Mouse (Mus musculus) limb, embryonic 14.5 days (tissue): ENCODE measurements at regions not wholly inside any gene's neighbourhood (a gene's known extent, or its start where the extent isn't known, plus 50 kb on each side); places are given as distances from the start of the nearest gene placed in this dataset.

Experiments
- ATAC-seq: fragments of 200-750 bp; cut with Nextera tagmentation; 2 replicates; pipeline ENCODE4 v1.8.0; 2017; ENCODE audit warnings: low read depth, moderate number of reproducible peaks, moderate TSS enrichment; ENCODE audit not compliant: low FRiP score
- DNase-seq: peaks from one replicate; pipeline ENCODE4 v3.0.0-alpha.2; 2015; ENCODE audit warnings: low spot score
- H3K27ac ChIP-seq: fragments of 300-500 bp; sonication (generic); replicated peaks from 2 replicates; pipeline ENCODE4 v1.5.1; 2014; ENCODE audit warnings: low read depth, mild to moderate bottlenecking, low read length, moderate library complexity, mixed read lengths
- H3K27me3 ChIP-seq: fragments of 300-500 bp; sonication (generic); 2 replicates; pipeline ENCODE4 v1.6.1; 2014; ENCODE audit warnings: low read length, mixed read lengths; ENCODE audit not compliant: control insufficient read depth, insufficient read depth
- H3K36me3 ChIP-seq: fragments of 300-500 bp; sonication (generic); 2 replicates; pipeline ENCODE4 v1.6.1; 2014; ENCODE audit warnings: mild to moderate bottlenecking, low read length, moderate library complexity, mixed read lengths; ENCODE audit not compliant: control insufficient read depth, insufficient read depth
- H3K4me1 ChIP-seq: fragments of 300-500 bp; sonication (generic); 2 replicates; pipeline ENCODE4 v1.6.1; 2014; ENCODE audit warnings: antibody characterized with exemption, low read length, mixed read lengths; ENCODE audit not compliant: control insufficient read depth, insufficient read depth
- H3K4me2 ChIP-seq: fragments of 300-500 bp; sonication (generic); replicated peaks from 2 replicates; pipeline ENCODE4 v1.6.1; 2014; ENCODE audit warnings: low read depth, mild to moderate bottlenecking, low read length, moderate library complexity; ENCODE audit not compliant: severe bottlenecking
- H3K4me3 ChIP-seq: fragments of 300-500 bp; sonication (generic); replicated peaks from 2 replicates; pipeline ENCODE4 v1.5.1; 2014; ENCODE audit warnings: low read length
- H3K9ac ChIP-seq: fragments of 300-500 bp; sonication (generic); 2 replicates; pipeline ENCODE4 v1.6.1; 2014; ENCODE audit warnings: mild to moderate bottlenecking, low read depth, low read length, moderate library complexity; ENCODE audit not compliant: severe bottlenecking
- H3K9me3 ChIP-seq: fragments of 300-500 bp; sonication (generic); 2 replicates; pipeline ENCODE4 v1.6.1; 2016; ENCODE audit warnings: low read length; ENCODE audit not compliant: control insufficient read depth
- POLR2A ChIP-seq: fragments of 200-500 bp; IDR thresholded peaks from 2 replicates; pipeline ENCODE4 v1.8.0; 2012; ENCODE audit warnings: inconsistent platforms, mild to moderate bottlenecking, moderate library complexity, borderline replicate concordance; ENCODE audit not compliant: insufficient read depth, insufficient read length; ENCODE audit errors: extremely low read depth
- WGBS: fragments of 180-500 bp; shearing (Covaris S2); extraction: QIAGEN DNeasy Blood & Tissue Kit; methylation state at CpG from one replicate; pipeline ENCODE4 v1.1.7; 2014; 5-methylcytosine and 5-hydroxymethylcytosine counted together

GRCm38 (mm10) chr13:40606405-40607271, 131.5 kb downstream of the Tfap2a start:
- Histone ChIP-seq H3K4me1 (no peaks in the 10 kb centered on the region), H3K9ac (peak overlapping the region; percentile 35; the same call in 1 of the 2 replicates), H3K4me2 (peak overlapping the region; percentile 50), H3K36me3 (no peaks in the 10 kb centered on the region), H3K27ac (no peak overlapping the region), H3K4me3 (peak overlapping the region; percentile 31), H3K9me3 (no peaks in the 10 kb centered on the region), H3K27me3 (no peaks in the 10 kb centered on the region)
- no peak for TF ChIP-seq POLR2A
- 22% methylated on average over 25 of the region's 25 CpGs for WGBS
- DNase-seq: peak; percentile 53
- ATAC-seq: peak; percentile 82; the same call in 1 of the 2 replicates

- no peak for TF ChIP-seq POLR2A
- Histone ChIP-seq H3K9ac (0 out of 2 replicates have a peak overlapping the region, but pooled peaks have one; percentile 35), H3K4me2 (peak overlapping the region; percentile 50), H3K9me3 (no peaks in the 10 kb centered on the region), H3K27me3 (no peaks in the 10 kb centered on the region), H3K36me3 (no peaks in the 10 kb centered on the region), H3K27ac (no peak overlapping the region), H3K4me3 (peak overlapping the region; percentile 31; the same call in 1 of the 2 replicates), H3K4me1 (no peaks in the 10 kb centered on the region)
- 61% methylated on average over 16 of the region's 16 CpGs for WGBS
- DNase-seq (no peak), ATAC-seq (no peak)
Measured at GRCm38 (mm10) chr13:40605686-40606404, 132.3 kb downstream of the Tfap2a start.

- Histone ChIP-seq H3K27ac (no peak overlapping the region), H3K9me3 (no peaks in the 10 kb centered on the region), H3K27me3 (no peaks in the 10 kb centered on the region), H3K36me3 (no peaks in the 10 kb centered on the region), H3K9ac (no peak overlapping the region), H3K4me1 (no peaks in the 10 kb centered on the region), H3K4me2 (no peak overlapping the region), H3K4me3 (no peak overlapping the region)
- TF ChIP-seq POLR2A: no peak
- ATAC-seq (no peak), DNase-seq (no peak)
- WGBS: 47% methylated on average over 12 of the region's 12 CpGs
Measured at GRCm38 (mm10) chr13:40574981-40575745, 163.0 kb downstream of the Tfap2a start.

- Histone ChIP-seq H3K36me3 (no peaks in the 10 kb centered on the region), H3K27me3 (no peaks in the 10 kb centered on the region), H3K27ac (no peak overlapping the region), H3K4me1 (no peaks in the 10 kb centered on the region), H3K9ac (no peak overlapping the region), H3K4me3 (no peak overlapping the region), H3K9me3 (no peaks in the 10 kb centered on the region), H3K4me2 (no peak overlapping the region)
- ATAC-seq (no peak), DNase-seq (no peak)
- WGBS: 76% methylated on average over 5 of the region's 5 CpGs
- no peak for TF ChIP-seq POLR2A
Measured at GRCm38 (mm10) chr13:40569461-40569860, 168.7 kb downstream of the Tfap2a start.

- Histone ChIP-seq H3K4me2 (no peak overlapping the region), H3K27me3 (no peaks in the 10 kb centered on the region), H3K36me3 (no peaks in the 10 kb centered on the region), H3K4me1 (no peaks in the 10 kb centered on the region), H3K27ac (no peak overlapping the region), H3K9ac (no peak overlapping the region), H3K4me3 (no peak overlapping the region), H3K9me3 (no peaks in the 10 kb centered on the region)
- DNase-seq: no peak
- no peak for TF ChIP-seq POLR2A
- ATAC-seq: no peak
- WGBS: 76% methylated on average over 3 of the region's 3 CpGs
Measured at GRCm38 (mm10) chr13:40567821-40568220, 170.4 kb downstream of the Tfap2a start.
